In genomic region chr8:121229550-121229949, GRCm38 (mm10) we compare ENCODE assay signal across 16 mouse cellular contexts.
DNase-seq lines count a peak whose midpoint lies in the region; ATAC-seq and TF ChIP-seq lines count a peak whose summit lies in the region.
"Had no signal": no experiment of that assay in that cellular context is flagged by ENCODE, and none has a peak within 500 bp of the region (broad histone marks: within the 10 kb centered on the region; RNA-seq: fewer than 3 reads in every experiment).

No protein-coding gene starts in this region.

- no peak for ATAC-seq in heart, embryonic 12.5 days (ENCODE audit: insufficient number of reproducible peaks, low FRiP score)
- ATAC-seq: activated CD4-positive, CD25-positive, alpha-beta regulatory T cell, adult 4 months; forebrain, embryonic 14.5 days had no signal

- DNase-seq in heart, adult 11 months: peak; percentile 92
- peak; percentile 38 for DNase-seq in lung, postnatal 10 days
- no peak for DNase-seq in lung, postnatal 14 days
- DNase-seq in Muller cell, postnatal 12 days (ENCODE audit: inconsistent ontology term): peak; percentile 22
- no peak for DNase-seq in urinary bladder, postnatal 36 days (ENCODE audit: low spot score in 2 of 2)
- DNase-seq in layer of hippocampus, postnatal 10 days (ENCODE audit: low spot score in 2 of 2): no peak
- DNase-seq: cerebellum, adult 2 months; kidney, adult 8-10 months had no signal

- WGBS in heart, embryonic 12.5 days: 19% methylated on average over 7 of the region's 7 CpGs

- peaks cover 12% of the 10 kb centered on the region for H3K4me1 ChIP-seq in heart, embryonic 12.5 days (replicated peaks)

- H3K4me3 ChIP-seq in heart, embryonic 12.5 days: no peak overlapping the region
- no peak overlapping the region for H3K4me3 ChIP-seq in myocyte
- H3K4me3 ChIP-seq: lung, embryonic 15.5 days; neural tube, embryonic 15.5 days had no signal

- no peak overlapping the region; the same call in 1 of the 2 replicates for H3K9ac ChIP-seq in heart, embryonic 12.5 days
- H3K9ac ChIP-seq: lung, embryonic 15.5 days; neural tube, embryonic 15.5 days had no signal

- H3K27ac ChIP-seq in heart, embryonic 12.5 days (ENCODE audit: poor library complexity, severe bottlenecking): no peak overlapping the region
- H3K27ac ChIP-seq: lung, embryonic 15.5 days; neural tube, embryonic 15.5 days had no signal

- peaks cover 5% of the 10 kb centered on the region; the same call in 1 of the 2 replicates for H3K27me3 ChIP-seq in heart, embryonic 12.5 days (replicated peaks)
- no peaks in the 10 kb centered on the region for H3K27me3 ChIP-seq in myocyte (ENCODE audit: control insufficient read depth, insufficient read depth, insufficient read length)

- no peak for TF ChIP-seq POLR2A in myocyte (IDR thresholded peaks at IDR 0.05; ENCODE audit: insufficient read length, low read depth)

- H3K36me3 ChIP-seq in heart, embryonic 12.5 days: no peaks in the 10 kb centered on the region
- no peaks in the 10 kb centered on the region for H3K36me3 ChIP-seq in myocyte (ENCODE audit: control insufficient read depth, insufficient read depth)
- H3K36me3 ChIP-seq: G1E; lung, embryonic 15.5 days; neural tube, embryonic 15.5 days had no signal

- H3ac ChIP-seq in myocyte (ENCODE audit: control insufficient read depth, insufficient read length): no peak overlapping the region

- no peaks in the 10 kb centered on the region for H3K79me2 ChIP-seq in myocyte (ENCODE audit: control insufficient read depth, insufficient read depth)

- H3K4me2 ChIP-seq in heart, embryonic 12.5 days: no peak overlapping the region
- H3K4me2 ChIP-seq in myocyte (ENCODE audit: low read depth): peak overlapping the region; percentile 55
- H3K4me2 ChIP-seq: lung, embryonic 15.5 days; midbrain, embryonic 11.5 days; neural tube, embryonic 15.5 days had no signal

- H3K9me3 ChIP-seq in heart, embryonic 12.5 days (replicated peaks): no peaks in the 10 kb centered on the region
- H3K9me3 ChIP-seq: lung, embryonic 15.5 days; neural tube, embryonic 15.5 days had no signal

TF ChIP-seq in myocyte, 11 proteins besides CTCF, POLR2A, EP300 and RAD21:
- no peak for TF ChIP-seq TCF3 (IDR thresholded peaks at IDR 0.05; ENCODE audit: insufficient read length, low read depth)
- no peak for TF ChIP-seq MAX (IDR thresholded peaks at IDR 0.05; ENCODE audit: low read depth)
- TF ChIP-seq CEBPB (IDR thresholded peaks at IDR 0.05; ENCODE audit: insufficient read depth, poor library complexity, severe bottlenecking): no peak
- TF ChIP-seq MYOD1 (IDR thresholded peaks at IDR 0.05; ENCODE audit: control insufficient read depth in 1 of 3, insufficient read length in 2 of 3, low read depth in 2 of 3): no peak
- TF ChIP-seq USF1 (IDR thresholded peaks at IDR 0.05; ENCODE audit: low read depth): no peak
- no peak for TF ChIP-seq POLR2AphosphoS2 (IDR thresholded peaks at IDR 0.05; ENCODE audit: insufficient read length, low read depth)
- no peak for TF ChIP-seq REST (IDR thresholded peaks at IDR 0.05; ENCODE audit: insufficient read depth, insufficient read length)
- no peak for TF ChIP-seq SRF (IDR thresholded peaks at IDR 0.05; ENCODE audit: control insufficient read depth, insufficient read length, low read depth)
- no peak for TF ChIP-seq MYOG (IDR thresholded peaks at IDR 0.05; ENCODE audit: control insufficient read depth in 1 of 3, insufficient read depth in 1 of 3, insufficient read length in 2 of 3, low read depth in 2 of 3)
- no peak for TF ChIP-seq TCF12 (IDR thresholded peaks at IDR 0.05; ENCODE audit: insufficient read depth, poor library complexity, severe bottlenecking)
- no peak for TF ChIP-seq E2F4 (IDR thresholded peaks at IDR 0.05; ENCODE audit: insufficient read depth)

Comparison
In these comparisons a context has a peak if more than half of its experiments do, and no peak if none do; other contexts are left out.
1. DNase-seq: peak in heart, adult 11 months (single experiment), lung, postnatal 10 days (single experiment) and Muller cell, postnatal 12 days (single experiment); none in lung, postnatal 14 days (single experiment), urinary bladder, postnatal 36 days (0 of 2) and layer of hippocampus, postnatal 10 days (0 of 2).